Mouse (Mus musculus): ENCODE measurements around the gene Gak. TPM values are rescaled to one million over a fixed set of nuclear protein-coding genes. Genes with fewer than 3 reads are reported as not detected.

The Gak gene
- polyA plus RNA-seq, 1 experiment from 2014 or later, result 40.8 TPM

- Histone ChIP-seq H3K4me2 (replicated peaks; ENCODE audit: low read depth, low read length) (no peak overlapping the region), H3K9ac (ENCODE audit: low read depth, low read length) (no peak overlapping the region), H3K9me3 (ENCODE audit: control insufficient read depth, low read length) (no peaks in the 10 kb centered on the region), H3K36me3 (ENCODE audit: control insufficient read depth, insufficient read depth, low read length) (peaks cover 16% of the 10 kb centered on the region; the same call in 1 of the 2 replicates), H3K27me3 (ENCODE audit: control insufficient read depth, insufficient read depth, low read length) (no peaks in the 10 kb centered on the region), H3K4me3 (ENCODE audit: low read depth, low read length) (no peak overlapping the region), H3K4me1 (replicated peaks; ENCODE audit: control insufficient read depth, insufficient read depth, low read length) (no peaks in the 10 kb centered on the region), H3K27ac (ENCODE audit: low read depth, low read length) (no peak overlapping the region)
- ATAC-seq (ENCODE audit: low FRiP score) (no peak), DNase-seq (ENCODE audit: low spot score) (no peak)
- 93% methylated on average over 6 of the region's 6 CpGs for WGBS
Measured at GRCm38 (mm10) chr5:108573054-108573453, 56.5 kb downstream of the Gak start.

GRCm38 (mm10) chr5:108570991-108571390, 58.6 kb downstream of the Gak start:
- Histone ChIP-seq H3K27ac (ENCODE audit: low read depth, low read length) (no peak overlapping the region), H3K9me3 (ENCODE audit: control insufficient read depth, low read length) (no peaks in the 10 kb centered on the region), H3K36me3 (ENCODE audit: control insufficient read depth, insufficient read depth, low read length) (peaks cover 16% of the 10 kb centered on the region; the same call in 1 of the 2 replicates), H3K27me3 (ENCODE audit: control insufficient read depth, insufficient read depth, low read length) (no peaks in the 10 kb centered on the region), H3K9ac (ENCODE audit: low read depth, low read length) (no peak overlapping the region), H3K4me2 (replicated peaks; ENCODE audit: low read depth, low read length) (no peak overlapping the region), H3K4me1 (replicated peaks; ENCODE audit: control insufficient read depth, insufficient read depth, low read length) (no peaks in the 10 kb centered on the region), H3K4me3 (ENCODE audit: low read depth, low read length) (no peak overlapping the region)
- ATAC-seq (ENCODE audit: low FRiP score) (no peak), DNase-seq (ENCODE audit: low spot score) (no peak)
- 81% methylated on average over 1 of the region's 1 CpGs for WGBS

- Histone ChIP-seq H3K4me2 (replicated peaks; ENCODE audit: low read depth, low read length) (no peak overlapping the region), H3K9ac (ENCODE audit: low read depth, low read length) (no peak overlapping the region), H3K36me3 (ENCODE audit: control insufficient read depth, insufficient read depth, low read length) (peaks cover 16% of the 10 kb centered on the region; the same call in 1 of the 2 replicates), H3K4me1 (replicated peaks; ENCODE audit: control insufficient read depth, insufficient read depth, low read length) (no peaks in the 10 kb centered on the region), H3K4me3 (ENCODE audit: low read depth, low read length) (no peak overlapping the region), H3K9me3 (ENCODE audit: control insufficient read depth, low read length) (no peaks in the 10 kb centered on the region), H3K27me3 (ENCODE audit: control insufficient read depth, insufficient read depth, low read length) (no peaks in the 10 kb centered on the region), H3K27ac (ENCODE audit: low read depth, low read length) (no peak overlapping the region)
- 96% methylated on average over 2 of the region's 2 CpGs for WGBS
- ATAC-seq (ENCODE audit: low FRiP score) (no peak), DNase-seq (ENCODE audit: low spot score) (no peak)
Measured at GRCm38 (mm10) chr5:108567104-108567503, 62.5 kb downstream of the Gak start.

GRCm38 (mm10) chr5:108566523-108566922, 63.0 kb downstream of the Gak start:
- Histone ChIP-seq H3K9me3 (ENCODE audit: control insufficient read depth, low read length) (no peaks in the 10 kb centered on the region), H3K4me3 (ENCODE audit: low read depth, low read length) (no peak overlapping the region)

DNA sequence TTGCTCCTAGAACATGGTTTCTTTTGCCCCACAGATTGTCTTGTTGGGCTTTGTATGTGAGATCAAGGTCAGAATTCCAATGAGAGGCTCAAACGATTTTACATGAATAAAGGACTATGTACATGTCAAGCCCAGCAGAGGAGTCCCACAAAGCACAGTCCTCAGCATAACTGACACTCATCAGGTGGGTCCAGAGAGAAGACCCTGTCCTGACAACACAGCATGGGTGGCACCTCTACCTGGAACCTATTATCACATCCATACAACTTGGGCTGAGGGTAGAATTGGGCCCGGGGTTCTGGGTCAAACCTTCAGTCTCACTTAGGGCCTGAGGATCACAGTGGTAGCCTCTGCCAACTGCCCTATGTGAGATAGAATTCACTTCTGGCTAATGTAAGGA, 64.2 kb downstream of the Gak start:
- 94% methylated on average over 2 of the region's 2 CpGs for WGBS
- DNase-seq (ENCODE audit: low spot score), result no peak

More at GRCm38 (mm10) chr5:108566523-108566922, 63.0 kb downstream of the Gak start:
- DNase-seq (ENCODE audit: low spot score), result no peak
- H3K27me3 ChIP-seq (ENCODE audit: control insufficient read depth, insufficient read depth, low read length), result no peaks in the 10 kb centered on the region
- no peak overlapping the region for H3K9ac ChIP-seq (ENCODE audit: low read depth, low read length)
- ATAC-seq (ENCODE audit: low FRiP score), result no peak
- H3K4me2 ChIP-seq (replicated peaks; ENCODE audit: low read depth, low read length), result no peak overlapping the region
- H3K27ac ChIP-seq (ENCODE audit: low read depth, low read length), result no peak overlapping the region
- 89% methylated on average over 4 of the region's 4 CpGs for WGBS
- peaks cover 14% of the 10 kb centered on the region; the same call in 1 of the 2 replicates for H3K36me3 ChIP-seq (ENCODE audit: control insufficient read depth, insufficient read depth, low read length)
- no peaks in the 10 kb centered on the region for H3K4me1 ChIP-seq (replicated peaks; ENCODE audit: control insufficient read depth, insufficient read depth, low read length)

DNA sequence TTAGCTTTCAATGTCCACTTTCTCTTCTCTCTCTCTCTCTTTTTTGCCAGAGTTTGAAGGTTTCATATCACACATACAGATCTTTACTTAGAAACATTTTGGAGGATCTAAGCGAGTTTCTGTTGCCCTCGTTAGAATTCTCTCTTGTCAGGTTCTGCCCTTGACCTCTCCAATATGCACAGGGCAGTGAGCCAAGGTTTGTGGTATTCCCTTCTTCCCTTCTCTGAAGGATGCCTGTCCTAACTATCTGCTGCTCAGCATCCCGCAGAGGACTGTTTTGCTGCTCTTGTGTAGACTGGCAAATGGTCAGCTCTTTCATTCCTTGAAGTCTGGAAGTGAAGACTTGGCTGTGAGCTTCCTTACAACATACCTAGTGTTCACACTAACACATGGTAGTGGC, 65.2 kb downstream of the Gak start:
- DNase-seq (ENCODE audit: low spot score), result no peak
- Histone ChIP-seq H3K4me3 (ENCODE audit: low read depth, low read length) (no peak overlapping the region), H3K27ac (ENCODE audit: low read depth, low read length) (no peak overlapping the region), H3K9ac (ENCODE audit: low read depth, low read length) (no peak overlapping the region), H3K9me3 (ENCODE audit: control insufficient read depth, low read length) (no peaks in the 10 kb centered on the region), H3K4me2 (replicated peaks; ENCODE audit: low read depth, low read length) (no peak overlapping the region), H3K36me3 (ENCODE audit: control insufficient read depth, insufficient read depth, low read length) (0 out of 2 replicates have a peak, but pooled peaks cover 4% of the 10 kb centered on the region), H3K4me1 (replicated peaks; ENCODE audit: control insufficient read depth, insufficient read depth, low read length) (no peaks in the 10 kb centered on the region), H3K27me3 (ENCODE audit: control insufficient read depth, insufficient read depth, low read length) (no peaks in the 10 kb centered on the region)
- 92% methylated on average over 3 of the region's 3 CpGs for WGBS
- no peak for ATAC-seq (ENCODE audit: low FRiP score)

More for the DNA sequence above, 64.2 kb downstream of the Gak start:
- Histone ChIP-seq H3K4me2 (replicated peaks; ENCODE audit: low read depth, low read length) (no peak overlapping the region), H3K4me3 (ENCODE audit: low read depth, low read length) (no peak overlapping the region), H3K27me3 (ENCODE audit: control insufficient read depth, insufficient read depth, low read length) (no peaks in the 10 kb centered on the region), H3K4me1 (replicated peaks; ENCODE audit: control insufficient read depth, insufficient read depth, low read length) (no peaks in the 10 kb centered on the region), H3K9me3 (ENCODE audit: control insufficient read depth, low read length) (no peaks in the 10 kb centered on the region), H3K9ac (ENCODE audit: low read depth, low read length) (no peak overlapping the region), H3K36me3 (ENCODE audit: control insufficient read depth, insufficient read depth, low read length) (peaks cover 7% of the 10 kb centered on the region; the same call in 1 of the 2 replicates), H3K27ac (ENCODE audit: low read depth, low read length) (no peak overlapping the region)
- ATAC-seq (ENCODE audit: low FRiP score), result no peak

- H3K4me1 ChIP-seq (replicated peaks; ENCODE audit: control insufficient read depth, insufficient read depth, low read length), result no peaks in the 10 kb centered on the region
- no peak for DNase-seq (ENCODE audit: low spot score)
- 78% methylated on average over 2 of the region's 2 CpGs for WGBS
Measured at GRCm38 (mm10) chr5:108562483-108562882, 67.1 kb downstream of the Gak start.

GRCm38 (mm10) chr5:108556986-108557385, 72.6 kb downstream of the Gak start:
- H3K27me3 ChIP-seq (ENCODE audit: control insufficient read depth, insufficient read depth, low read length), result no peaks in the 10 kb centered on the region
- no peaks in the 10 kb centered on the region for H3K36me3 ChIP-seq (ENCODE audit: control insufficient read depth, insufficient read depth, low read length)
- H3K9ac ChIP-seq (ENCODE audit: low read depth, low read length), result no peak overlapping the region
- no peak overlapping the region for H3K4me3 ChIP-seq (ENCODE audit: low read depth, low read length)
- 77% methylated on average over 4 of the region's 4 CpGs for whole genome bisulfite sequencing
- no peak overlapping the region for H3K4me2 ChIP-seq (replicated peaks; ENCODE audit: low read depth, low read length)
- H3K9me3 ChIP-seq (ENCODE audit: control insufficient read depth, low read length), result no peaks in the 10 kb centered on the region
- DNase-seq (ENCODE audit: low spot score) (no peak), ATAC-seq (ENCODE audit: low FRiP score) (no peak)
- no peak overlapping the region for H3K27ac ChIP-seq (ENCODE audit: low read depth, low read length)
- H3K4me1 ChIP-seq (replicated peaks; ENCODE audit: control insufficient read depth, insufficient read depth, low read length), result no peaks in the 10 kb centered on the region

More at GRCm38 (mm10) chr5:108562483-108562882, 67.1 kb downstream of the Gak start:
- H3K9me3 ChIP-seq (ENCODE audit: control insufficient read depth, low read length), result no peaks in the 10 kb centered on the region
- no peaks in the 10 kb centered on the region for H3K36me3 ChIP-seq (ENCODE audit: control insufficient read depth, insufficient read depth, low read length)
- no peak overlapping the region for H3K4me3 ChIP-seq (ENCODE audit: low read depth, low read length)
- H3K9ac ChIP-seq (ENCODE audit: low read depth, low read length), result no peak overlapping the region
- no peak overlapping the region for H3K27ac ChIP-seq (ENCODE audit: low read depth, low read length)
- no peaks in the 10 kb centered on the region for H3K27me3 ChIP-seq (ENCODE audit: control insufficient read depth, insufficient read depth, low read length)
- no peak for ATAC-seq (ENCODE audit: low FRiP score)
- H3K4me2 ChIP-seq (replicated peaks; ENCODE audit: low read depth, low read length), result no peak overlapping the region

DNA sequence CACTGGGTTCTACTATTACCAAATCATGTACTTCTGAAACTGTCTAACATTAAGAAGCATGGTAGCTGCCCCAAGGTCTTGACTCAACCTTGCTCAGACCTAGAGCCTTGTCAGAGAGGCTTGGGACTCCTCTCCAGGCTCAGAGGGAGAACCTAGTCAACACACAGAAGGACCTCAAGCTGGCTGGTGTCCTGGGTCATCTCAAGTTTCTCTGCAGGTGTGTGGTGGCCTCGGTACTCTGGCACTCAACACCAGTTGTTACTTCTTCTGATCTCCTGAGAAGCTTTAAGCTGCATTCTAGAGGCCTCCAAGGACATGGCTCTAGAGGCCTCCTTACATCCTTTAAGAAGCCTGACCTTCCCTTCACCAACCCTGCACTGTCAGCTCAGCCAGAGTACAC, 75.5 kb downstream of the Gak start:
- Histone ChIP-seq H3K9me3 (ENCODE audit: control insufficient read depth, low read length) (no peaks in the 10 kb centered on the region), H3K4me2 (replicated peaks; ENCODE audit: low read depth, low read length) (no peak overlapping the region), H3K9ac (ENCODE audit: low read depth, low read length) (no peak overlapping the region), H3K27ac (ENCODE audit: low read depth, low read length) (no peak overlapping the region), H3K36me3 (ENCODE audit: control insufficient read depth, insufficient read depth, low read length) (no peaks in the 10 kb centered on the region), H3K4me3 (ENCODE audit: low read depth, low read length) (no peak overlapping the region), H3K4me1 (replicated peaks; ENCODE audit: control insufficient read depth, insufficient read depth, low read length) (0 out of 2 replicates have a peak, but pooled peaks cover 3% of the 10 kb centered on the region), H3K27me3 (ENCODE audit: control insufficient read depth, insufficient read depth, low read length) (peaks cover 5% of the 10 kb centered on the region)
- DNase-seq (ENCODE audit: low spot score), result no peak
- ATAC-seq (ENCODE audit: low FRiP score), result no peak
- WGBS, result 95% methylated on average over 1 of the region's 1 CpGs

Data from hindbrain, embryonic 11.5 days (tissue).